Mouse (Mus musculus) megakaryocyte, embryonic 14.5 days (primary cell): ENCODE data around the gene Resp18.

ENCODE experiments used
- FLI1 ChIP-seq: IDR thresholded peaks from 2 replicates; pipeline ENCODE4 v1.6.1; 2012; ENCODE audit warnings: low read length, inconsistent platforms, mixed read lengths
- GATA1 ChIP-seq: IDR thresholded peaks from 3 replicates; pipeline ENCODE4 v1.6.1; 2012; ENCODE audit warnings: mixed read lengths, low read length, inconsistent platforms, borderline replicate concordance

- TF ChIP-seq FLI1: no peak
- TF ChIP-seq GATA1: no peak
Observed at GRCm38 (mm10) chr1:75243411-75243810, 34.8 kb downstream of the Resp18 start.
